Mouse (Mus musculus) lung, postnatal 10 days (tissue): ENCODE measurements around the gene Zfp882.
"Not testable (repeated sequence)": the region's sequence is repeated elsewhere in the genome, so short reads cannot be mapped to it uniquely, and the experiment has no call there.

Experiments
- DNase-seq: peaks from one replicate; pipeline ENCODE4 v3.0.0; 2021

Gene Zfp882

GRCm38 (mm10) chr8:71952961-71953700, 44.7 kb downstream of the Zfp882 start:
- not testable (repeated sequence) for DNase-seq

DNA sequence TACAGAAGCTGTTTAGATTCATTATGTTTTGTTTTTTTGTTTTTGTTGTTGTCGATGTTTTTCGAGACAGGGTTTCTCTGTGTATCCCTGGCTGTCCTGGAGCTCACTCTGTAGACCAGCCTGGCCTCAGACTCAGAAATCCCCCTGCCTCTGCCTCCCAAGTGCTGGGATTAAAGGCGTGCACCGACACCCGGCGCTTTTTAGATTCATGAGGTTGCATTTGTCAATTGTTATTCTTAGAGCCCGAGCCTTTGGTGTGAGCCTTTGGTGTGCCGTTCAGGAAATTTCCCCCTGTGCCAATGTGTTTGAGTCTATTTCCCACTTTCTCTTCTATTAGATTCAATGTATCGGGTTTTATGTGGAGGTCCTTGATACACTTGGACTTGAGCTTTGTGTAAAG, 46.3 kb downstream of the Zfp882 start:
- no peak for DNase-seq

- no peak for DNase-seq
Measured at GRCm38 (mm10) chr8:71960483-71960882, 52.1 kb downstream of the Zfp882 start.

GRCm38 (mm10) chr8:71961796-71962195, 53.4 kb downstream of the Zfp882 start:
- no peak for DNase-seq

DNA sequence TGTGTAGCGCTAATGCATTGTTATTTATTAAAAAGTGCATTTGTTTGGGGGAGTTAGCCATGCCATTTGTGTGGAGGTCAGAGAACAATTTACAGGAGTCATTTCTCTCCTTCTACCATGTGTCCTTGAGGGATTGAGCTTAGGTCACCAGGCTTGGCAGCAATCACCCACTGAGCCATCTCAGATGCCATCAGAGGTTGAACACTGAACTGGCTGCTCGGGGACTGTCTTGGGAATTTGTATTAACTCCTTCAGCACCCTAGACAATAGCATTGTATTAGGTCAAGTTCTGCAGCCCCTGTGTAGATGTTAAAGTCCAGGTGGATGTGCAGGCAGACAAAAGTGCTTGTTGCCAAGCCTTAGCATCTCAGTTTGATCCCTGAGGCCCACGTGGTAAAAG, 55.6 kb downstream of the Zfp882 start:
- DNase-seq = no peak

GRCm38 (mm10) chr8:71965166-71965565, 56.8 kb downstream of the Zfp882 start:
- DNase-seq = no peak
